Mouse (Mus musculus) hindbrain, embryonic 13.5 days (tissue): Measurements from ENCODE around the gene Mettl7b. TPM values are rescaled to one million over a fixed set of nuclear protein-coding genes. Genes with fewer than 3 reads are reported as not detected.

Experiments
- ATAC-seq: fragments of 200-750 bp; cut with Nextera tagmentation; 2 replicates; pipeline ENCODE4 v1.8.0; 2017; ENCODE audit warnings: moderate TSS enrichment; ENCODE audit not compliant: low FRiP score
- H3K27ac ChIP-seq: fragments of 300-500 bp; sonication (generic); 2 replicates; pipeline ENCODE4 v1.5.1; 2015; ENCODE audit warnings: inconsistent platforms, mild to moderate bottlenecking, moderate library complexity
- H3K27me3 ChIP-seq: fragments of 300-500 bp; sonication (generic); 2 replicates; pipeline ENCODE4 v1.6.1; 2015; ENCODE audit warnings: mild to moderate bottlenecking, inconsistent platforms
- H3K36me3 ChIP-seq: fragments of 300-500 bp; sonication (generic); 2 replicates; pipeline ENCODE4 v1.6.1; 2015; ENCODE audit warnings: mild to moderate bottlenecking, inconsistent platforms
- H3K4me1 ChIP-seq: fragments of 300-500 bp; sonication (generic); replicated peaks from 2 replicates; pipeline ENCODE4 v1.6.1; 2015; ENCODE audit warnings: inconsistent platforms
- H3K4me2 ChIP-seq: fragments of 300-500 bp; sonication (generic); 2 replicates; pipeline ENCODE4 v1.6.1; 2015; ENCODE audit warnings: inconsistent platforms, mild to moderate bottlenecking, moderate library complexity
- H3K4me3 ChIP-seq: fragments of 300-500 bp; sonication (generic); 2 replicates; pipeline ENCODE4 v1.5.1; 2015; ENCODE audit warnings: mild to moderate bottlenecking, inconsistent platforms
- H3K9ac ChIP-seq: fragments of 300-500 bp; sonication (generic); 2 replicates; pipeline ENCODE4 v1.6.1; 2015; ENCODE audit warnings: mild to moderate bottlenecking, inconsistent platforms
- H3K9me3 ChIP-seq: fragments of 300-500 bp; sonication (generic); 2 replicates; pipeline ENCODE4 v1.6.1; 2016; ENCODE audit warnings: inconsistent platforms
- WGBS: fragments of 180-500 bp; shearing (Covaris S2); methylation state at CpG from one replicate; pipeline ENCODE4 v1.1.7; 2015; 5-methylcytosine and 5-hydroxymethylcytosine counted together
- polyA plus RNA-seq: library from polyadenylated mRNA; unstranded; fragments of >200 nt; fragmentation: Nextera tagmentation; extraction: Ambion mirVana; gene quantifications from 2 replicates; pipeline ENCODE4 v1.2.1, GENCODE M21; 2015

Gene Mettl7b
- polyA plus RNA-seq, 1 experiment from 2014 or later, result not detected

DNA sequence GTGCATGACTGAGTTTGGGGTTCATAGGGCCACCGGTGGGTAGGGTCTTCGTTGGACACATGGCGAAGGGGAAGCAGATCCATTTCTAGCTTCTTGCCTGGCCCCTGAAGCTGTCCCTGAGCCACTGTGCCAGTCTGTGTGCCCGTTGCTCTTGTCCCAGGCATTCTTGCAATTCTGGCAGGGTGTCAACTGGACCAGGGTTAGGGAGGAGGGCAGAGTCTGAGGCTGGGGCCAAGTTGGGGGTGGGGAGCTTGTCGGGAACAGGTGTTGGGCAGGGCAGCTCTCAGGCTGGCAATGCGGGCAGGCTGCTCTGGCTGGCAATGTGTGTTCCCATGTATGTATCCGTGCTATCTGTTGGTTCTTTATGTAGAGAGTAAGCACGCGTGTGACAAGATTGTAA lies 22.3 kb downstream of the Mettl7b start:
- Histone ChIP-seq H3K36me3 (no peaks in the 10 kb centered on the region), H3K4me3 (no peak overlapping the region), H3K27ac (no peak overlapping the region), H3K27me3 (peaks cover 34% of the 10 kb centered on the region), H3K4me2 (no peak overlapping the region), H3K4me1 (peaks cover 12% of the 10 kb centered on the region), H3K9ac (no peak overlapping the region), H3K9me3 (no peaks in the 10 kb centered on the region)
- no peak for ATAC-seq
- WGBS, result 87% methylated on average over 9 of the region's 9 CpGs

DNA sequence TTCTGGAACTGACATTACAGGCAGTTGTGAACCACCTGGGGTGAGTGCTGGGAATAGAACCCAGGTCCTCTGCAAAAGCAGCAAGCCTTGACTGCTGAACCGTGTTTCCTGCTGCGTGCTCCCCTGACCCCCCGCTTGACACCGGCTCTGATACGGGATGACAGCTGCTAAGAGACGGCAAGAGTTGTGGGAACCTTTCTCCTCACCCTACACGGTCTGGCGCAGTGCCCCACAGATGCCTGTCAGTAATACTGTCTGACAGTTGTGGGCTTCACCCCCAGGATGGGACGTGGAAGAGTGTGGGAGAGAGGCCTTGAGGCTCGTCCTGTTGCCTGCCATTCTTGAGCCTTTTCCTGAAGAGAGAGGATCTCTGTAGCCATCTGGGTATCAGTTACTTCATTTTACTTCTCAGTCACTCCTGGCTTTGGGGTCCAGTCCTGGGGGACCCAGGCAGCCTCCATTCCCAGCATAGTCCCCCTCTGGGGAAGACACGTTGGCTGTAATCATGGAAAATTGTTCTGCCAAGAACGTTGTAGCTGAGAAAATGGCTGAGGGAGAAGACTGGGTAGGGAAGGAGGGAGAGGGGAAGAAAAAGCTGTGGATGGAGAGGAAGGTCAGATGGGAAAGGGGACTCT lies 22.9 kb downstream of the Mettl7b start:
- Histone ChIP-seq H3K4me2 (no peak overlapping the region), H3K4me3 (no peak overlapping the region), H3K9me3 (no peaks in the 10 kb centered on the region), H3K27me3 (peaks cover 40% of the 10 kb centered on the region), H3K27ac (no peak overlapping the region), H3K4me1 (peaks cover 16% of the 10 kb centered on the region), H3K36me3 (no peaks in the 10 kb centered on the region), H3K9ac (no peak overlapping the region)
- WGBS, result 79% methylated on average over 12 of the region's 12 CpGs
- ATAC-seq, result no peak

DNA sequence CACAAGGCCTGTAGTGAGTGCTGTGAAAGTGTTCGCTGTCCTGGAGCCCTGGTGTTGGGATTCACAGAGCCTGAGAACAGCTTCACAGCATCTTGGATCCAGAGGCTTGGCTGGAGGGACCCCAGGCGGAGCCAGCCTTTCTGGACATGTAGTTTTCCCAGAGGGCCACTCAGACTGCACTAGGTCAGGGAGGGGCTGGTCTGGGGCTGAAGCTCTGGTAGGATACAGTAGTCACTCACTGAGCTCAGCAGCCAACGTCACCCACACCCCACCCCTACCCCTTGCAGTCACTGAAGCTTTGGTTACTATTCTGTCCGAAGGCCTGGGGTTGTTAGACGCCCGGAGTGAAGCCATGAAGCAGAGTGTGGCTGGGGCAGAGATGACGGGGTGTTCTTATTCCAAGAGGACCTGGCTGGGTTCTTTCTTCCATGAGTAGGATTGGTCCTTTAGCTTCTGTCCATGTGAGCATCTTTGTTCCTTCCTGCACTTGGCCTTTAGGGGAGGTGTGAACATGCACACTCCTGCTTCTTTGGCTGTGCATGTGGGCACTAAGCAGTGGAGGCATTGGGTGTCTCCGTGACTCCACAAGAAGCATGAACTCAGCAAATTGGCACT lies 24.9 kb downstream of the Mettl7b start:
- Histone ChIP-seq H3K4me3 (no peak overlapping the region), H3K4me2 (peak overlapping the region; percentile 22), H3K9ac (no peak overlapping the region), H3K9me3 (no peaks in the 10 kb centered on the region), H3K27ac (no peak overlapping the region), H3K27me3 (peaks cover 59% of the 10 kb centered on the region), H3K36me3 (no peaks in the 10 kb centered on the region), H3K4me1 (peaks cover 16% of the 10 kb centered on the region)
- no peak for ATAC-seq
- WGBS, result 71% methylated on average over 8 of the region's 8 CpGs

DNA sequence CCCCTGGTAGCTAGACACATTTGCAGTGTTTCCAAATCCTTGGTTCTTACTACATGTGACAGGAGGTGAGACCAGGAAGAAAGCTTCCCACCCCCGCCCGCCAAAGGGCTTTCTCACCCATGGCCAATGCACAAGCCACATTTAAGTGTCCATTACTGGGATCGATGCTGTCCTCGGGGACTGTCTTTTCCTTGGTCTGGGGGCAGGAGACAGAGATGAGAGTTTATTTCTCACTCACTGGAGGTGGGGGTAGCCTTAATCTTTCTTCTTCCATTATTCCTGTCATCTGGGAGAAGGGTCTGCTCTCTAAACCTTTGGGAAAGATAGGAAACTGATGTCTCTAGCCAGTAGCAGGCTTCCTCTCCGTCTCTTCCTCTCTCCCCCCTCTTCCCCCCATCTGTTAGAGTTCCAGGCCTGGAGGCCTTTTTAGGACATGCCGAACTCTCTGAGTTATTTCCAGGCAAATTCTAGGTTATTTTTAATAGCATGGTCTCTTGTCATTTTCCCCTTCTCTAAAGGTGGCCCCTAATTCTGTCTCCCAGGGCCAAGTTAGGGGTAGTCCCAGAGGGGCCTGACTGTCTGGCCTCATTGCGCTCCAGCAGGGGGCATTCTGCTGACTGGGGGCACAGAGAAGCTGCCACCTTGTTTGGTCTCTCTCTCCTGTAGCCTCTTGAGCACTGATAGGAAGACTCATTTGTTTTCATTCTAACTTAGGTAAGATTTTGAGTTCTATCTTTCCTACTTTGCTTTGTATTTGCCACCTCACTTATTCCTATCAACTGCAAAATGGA lies 25.6 kb downstream of the Mettl7b start:
- H3K27ac ChIP-seq, result no peak overlapping the region
- H3K9ac ChIP-seq, result no peak overlapping the region
- no peak for ATAC-seq
- H3K4me2 ChIP-seq, result peak overlapping the region; percentile 78; the same call in 1 of the 2 replicates
- peaks cover 16% of the 10 kb centered on the region for H3K4me1 ChIP-seq
- 66% methylated on average over 7 of the region's 7 CpGs for WGBS
- no peaks in the 10 kb centered on the region for H3K36me3 ChIP-seq
- H3K4me3 ChIP-seq, result peak overlapping the region; percentile 47; the same call in 1 of the 2 replicates
- H3K27me3 ChIP-seq, result peaks cover 66% of the 10 kb centered on the region
- no peaks in the 10 kb centered on the region for H3K9me3 ChIP-seq

DNA sequence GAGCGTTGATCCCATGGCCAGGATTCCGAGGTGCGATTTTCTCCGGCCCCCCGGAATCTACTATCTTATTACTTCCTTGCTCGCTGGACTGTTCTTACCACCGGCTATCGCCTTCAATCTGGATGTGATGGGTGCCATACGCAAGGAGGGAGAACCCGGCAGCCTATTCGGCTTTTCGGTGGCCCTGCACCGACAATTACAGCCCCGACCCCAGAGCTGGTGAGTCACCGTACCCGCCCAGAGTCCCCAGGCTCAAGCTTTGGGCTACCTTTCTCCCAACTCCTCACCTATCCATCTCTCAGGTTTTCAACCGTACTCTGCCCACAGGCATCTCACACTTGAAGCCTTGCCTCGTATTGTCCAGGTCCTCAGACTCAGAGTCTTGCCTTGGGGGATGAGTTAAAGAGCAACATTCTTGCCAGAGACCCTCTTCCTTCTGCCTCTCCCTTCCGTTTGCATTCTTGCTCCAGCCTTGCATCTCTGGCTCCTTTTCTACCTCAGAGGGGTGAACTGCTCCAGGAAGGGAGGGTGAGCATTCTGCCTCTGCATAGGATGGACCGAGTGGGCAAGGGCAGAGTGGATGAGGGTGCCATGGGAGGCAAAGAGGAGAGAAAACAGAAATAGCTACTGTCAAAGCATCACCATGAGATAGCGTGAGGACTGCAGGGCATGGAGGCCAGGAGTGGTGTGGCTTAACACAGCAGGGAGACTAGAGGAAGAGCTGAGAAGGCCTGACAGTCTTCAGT lies 26.6 kb downstream of the Mettl7b start:
- Histone ChIP-seq H3K4me1 (peaks cover 16% of the 10 kb centered on the region), H3K27ac (peak overlapping the region; percentile 9; the same call in 1 of the 2 replicates), H3K4me3 (peak overlapping the region; percentile 47), H3K36me3 (no peaks in the 10 kb centered on the region), H3K27me3 (peaks cover 74% of the 10 kb centered on the region), H3K4me2 (peak overlapping the region; percentile 78), H3K9me3 (no peaks in the 10 kb centered on the region), H3K9ac (peak overlapping the region; percentile 64)
- 0 out of 2 replicates have a peak, but pooled peaks have one; percentile 7 for ATAC-seq
- 3% methylated on average over 21 of the region's 21 CpGs for WGBS

DNA sequence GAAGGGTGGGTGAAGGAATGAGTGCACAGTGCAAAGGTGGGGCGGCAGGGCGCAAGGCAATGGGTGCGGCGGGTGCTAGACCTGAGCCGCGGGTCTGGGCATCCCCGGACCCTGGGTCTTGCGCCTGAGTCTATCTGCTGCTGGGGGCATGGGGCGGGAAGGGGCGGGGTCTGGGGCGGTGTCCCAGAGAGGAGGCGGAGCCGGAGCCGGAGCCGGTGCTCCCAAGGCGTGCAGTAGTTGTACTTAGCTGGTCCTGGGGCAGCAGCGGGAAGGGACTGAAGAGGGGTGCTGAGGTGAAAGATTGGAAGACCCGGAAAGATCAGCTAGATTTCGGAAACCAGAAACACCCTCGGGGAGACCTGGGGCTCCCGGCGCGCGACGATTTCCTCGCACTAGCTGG lies 27.2 kb downstream of the Mettl7b start, which contains the start of gene Itga7:
Gene Itga7 (plus strand): TSS at position 245 of the 400 bp plus-strand sequence.
- peaks cover 19% of the 10 kb centered on the region for H3K4me1 ChIP-seq
- H3K9ac ChIP-seq, result peak within 1 kb of the TSS; percentile 64
- peak within 1 kb of the TSS; percentile 78 for H3K4me2 ChIP-seq
- H3K4me3 ChIP-seq, result peak within 1 kb of the TSS; percentile 47
- WGBS, result 1% methylated on average over 25 of the region's 26 CpGs
- H3K27ac ChIP-seq, result peak within 1 kb of the TSS; percentile 9; the same call in 1 of the 2 replicates
- no peaks in the 10 kb centered on the region for H3K36me3 ChIP-seq
- peak; percentile 55 for ATAC-seq
- H3K27me3 ChIP-seq, result peaks cover 80% of the 10 kb centered on the region
- H3K9me3 ChIP-seq, result no peaks in the 10 kb centered on the region

DNA sequence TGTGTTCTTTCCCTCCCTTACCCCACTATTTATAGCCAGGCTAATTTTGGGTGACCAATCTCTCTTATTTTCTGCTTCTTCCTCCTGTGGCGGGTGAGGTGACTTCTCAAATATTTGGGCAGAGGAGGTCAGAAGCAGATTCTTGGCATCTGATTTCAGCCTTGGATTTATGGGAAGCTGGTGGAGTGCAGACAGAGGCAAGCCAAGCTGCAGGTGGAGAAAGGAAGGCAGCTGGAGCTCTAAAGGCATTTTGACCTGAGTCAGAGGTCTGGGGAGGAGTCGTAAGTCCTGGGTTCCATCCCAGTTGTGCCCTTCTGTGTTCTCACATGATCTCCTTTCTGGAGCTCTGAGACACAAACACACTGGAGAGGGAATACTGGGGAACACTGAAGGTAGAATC lies 29.3 kb downstream of the Mettl7b start:
- H3K27ac ChIP-seq, result no peak overlapping the region
- no peaks in the 10 kb centered on the region for H3K36me3 ChIP-seq
- no peak overlapping the region for H3K9ac ChIP-seq
- no peak overlapping the region for H3K4me3 ChIP-seq
- ATAC-seq, result no peak
- H3K4me2 ChIP-seq, result no peak overlapping the region
- H3K9me3 ChIP-seq, result no peaks in the 10 kb centered on the region
- WGBS, result 98% methylated on average over 2 of the region's 2 CpGs
- peaks cover 24% of the 10 kb centered on the region for H3K4me1 ChIP-seq
- peaks cover 94% of the 10 kb centered on the region for H3K27me3 ChIP-seq

DNA sequence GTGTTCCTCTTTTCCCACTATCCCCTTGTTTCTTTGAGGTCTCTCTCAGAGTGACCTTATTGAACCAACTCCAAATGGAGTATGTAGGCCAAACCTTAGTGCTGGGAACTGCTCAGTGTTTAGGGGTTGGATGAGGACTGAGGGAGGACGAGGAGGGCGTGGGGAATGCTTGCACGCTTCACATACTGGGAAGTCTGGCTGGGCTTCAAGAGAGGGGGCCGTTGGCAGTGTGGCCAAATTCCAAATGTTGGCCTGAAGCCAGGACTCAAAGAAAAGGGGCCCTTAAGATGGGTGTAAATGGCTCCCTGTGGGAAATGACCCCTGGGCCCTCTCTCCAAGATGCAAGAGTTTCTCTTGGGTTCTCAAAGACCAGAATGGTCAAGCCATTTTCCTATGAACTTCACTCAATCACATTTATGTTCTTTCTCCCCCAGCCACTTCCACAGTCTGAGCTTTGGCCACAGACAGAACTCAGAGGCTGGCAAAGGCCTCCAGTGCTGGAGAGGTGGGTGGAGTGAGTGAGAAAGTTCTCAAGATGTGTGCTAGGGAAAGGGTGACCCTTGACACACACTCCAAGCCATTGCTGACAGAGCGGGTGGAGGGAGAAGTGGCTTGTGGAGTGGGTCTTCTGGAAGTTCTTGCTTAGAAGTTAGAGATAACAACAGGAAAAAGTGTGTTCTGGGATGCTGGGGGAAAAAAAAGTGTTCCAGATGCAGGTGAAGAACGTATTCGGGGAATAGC lies 31.0 kb downstream of the Mettl7b start:
- peaks cover 24% of the 10 kb centered on the region for H3K4me1 ChIP-seq
- WGBS, result 61% methylated on average over 7 of the region's 7 CpGs
- H3K27me3 ChIP-seq, result peaks cover 79% of the 10 kb centered on the region
- no peak overlapping the region for H3K9ac ChIP-seq
- H3K36me3 ChIP-seq, result no peaks in the 10 kb centered on the region
- no peak overlapping the region for H3K4me2 ChIP-seq
- no peaks in the 10 kb centered on the region for H3K9me3 ChIP-seq
- H3K4me3 ChIP-seq, result no peak overlapping the region
- peak; percentile 46; the same call in 1 of the 2 replicates for ATAC-seq
- no peak overlapping the region for H3K27ac ChIP-seq

DNA sequence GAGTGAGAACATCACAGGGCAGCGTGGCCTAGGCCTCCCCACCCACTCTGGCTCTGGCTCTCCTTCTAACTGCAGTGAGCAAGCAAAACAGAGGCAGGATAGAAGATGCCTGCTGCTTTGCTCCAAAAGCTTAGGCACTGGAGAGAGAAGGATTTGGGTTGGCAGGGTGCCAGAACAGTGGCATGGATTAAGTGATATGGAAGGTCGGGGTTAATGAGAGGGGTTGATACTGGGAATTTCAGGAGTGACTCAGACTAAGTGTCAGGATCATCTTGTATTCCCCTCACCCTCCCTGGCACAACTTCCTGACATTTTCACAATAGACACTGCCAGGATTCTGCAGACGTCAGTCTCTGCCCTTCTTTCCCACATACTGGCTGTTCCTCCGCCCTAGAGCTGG lies 32.4 kb downstream of the Mettl7b start:
- WGBS, result 27% methylated on average over 4 of the region's 4 CpGs
- no peak overlapping the region for H3K4me3 ChIP-seq
- H3K4me2 ChIP-seq, result no peak overlapping the region
- H3K9me3 ChIP-seq, result no peaks in the 10 kb centered on the region
- H3K27ac ChIP-seq, result no peak overlapping the region
- no peaks in the 10 kb centered on the region for H3K36me3 ChIP-seq
- H3K9ac ChIP-seq, result no peak overlapping the region
- peak; percentile 14; the same call in 1 of the 2 replicates for ATAC-seq
- peaks cover 65% of the 10 kb centered on the region for H3K27me3 ChIP-seq
- peaks cover 21% of the 10 kb centered on the region for H3K4me1 ChIP-seq

DNA sequence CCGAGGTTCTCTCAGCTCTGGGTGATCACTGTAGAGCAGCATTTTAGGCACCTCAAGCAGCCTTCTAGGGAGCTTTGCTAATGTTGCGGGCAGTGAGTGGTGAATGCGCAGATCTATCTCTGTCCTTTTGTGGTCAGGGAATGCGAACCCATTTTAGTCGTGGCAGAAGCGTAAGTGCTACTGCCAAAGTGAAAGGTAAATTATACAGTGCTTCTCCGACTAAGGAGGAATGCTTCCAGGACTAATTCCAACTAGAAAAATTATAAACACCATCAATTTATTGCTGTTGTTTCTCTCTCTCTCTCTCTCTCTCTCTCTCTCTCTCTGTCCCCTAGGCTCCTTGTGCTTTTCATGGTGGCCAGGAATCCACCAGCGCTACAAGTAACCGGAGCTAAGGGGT lies 36.9 kb downstream of the Mettl7b start, which contains the start of gene Bloc1s1:
Gene Bloc1s1 (minus strand): TSS at position 101 of the 400 bp plus-strand sequence.
- Histone ChIP-seq H3K9me3 (no peaks in the 10 kb centered on the region), H3K27ac (peak within 1 kb of the TSS; percentile 95), H3K4me1 (peaks cover 56% of the 10 kb centered on the region), H3K27me3 (peaks cover 23% of the 10 kb centered on the region), H3K4me3 (peak within 1 kb of the TSS; percentile 84), H3K9ac (peak within 1 kb of the TSS; percentile 91), H3K36me3 (peaks cover 5% of the 10 kb centered on the region), H3K4me2 (peak within 1 kb of the TSS; percentile 71)
- WGBS, result 69% methylated on average over 9 of the region's 9 CpGs
- ATAC-seq, result no peak

DNA sequence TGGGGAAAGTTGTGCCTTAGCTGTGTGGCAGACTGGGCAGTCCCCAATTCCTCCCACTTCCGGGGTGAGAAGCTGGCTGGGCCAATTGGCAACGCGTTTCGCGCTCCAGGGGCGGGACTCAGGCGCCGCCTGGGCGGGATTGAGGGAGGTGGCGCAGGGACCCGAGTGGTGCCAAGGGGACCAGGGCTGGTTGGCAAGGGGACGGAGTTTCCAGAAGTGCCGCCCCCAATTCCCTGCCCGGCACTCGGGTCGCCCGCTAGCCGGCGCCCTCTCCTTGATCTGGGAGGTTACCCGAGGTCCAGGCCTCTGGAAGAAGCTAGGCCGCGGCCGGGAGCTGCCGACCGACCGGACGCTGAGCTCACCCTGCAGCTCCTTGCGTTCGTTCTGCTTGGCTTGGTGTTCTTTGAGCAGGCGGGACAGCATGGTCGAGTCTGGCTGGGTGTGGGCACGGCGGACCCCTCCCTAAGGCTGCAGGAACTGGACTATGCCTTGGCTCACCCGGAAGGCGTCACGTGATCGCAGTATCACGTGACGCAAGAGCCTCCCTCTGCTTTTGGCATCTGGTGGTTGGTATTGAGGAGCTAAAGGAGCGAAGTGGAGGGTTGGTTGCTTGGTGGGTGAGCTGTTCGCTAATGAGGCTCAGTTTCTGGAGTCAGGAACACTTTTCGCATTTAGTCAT lies 37.6 kb downstream of the Mettl7b start:
- Histone ChIP-seq H3K4me1 (peaks cover 57% of the 10 kb centered on the region), H3K9me3 (no peaks in the 10 kb centered on the region), H3K27me3 (peaks cover 15% of the 10 kb centered on the region), H3K4me2 (peak overlapping the region; percentile 71), H3K9ac (peak overlapping the region; percentile 91), H3K27ac (peak overlapping the region; percentile 95), H3K4me3 (peak overlapping the region; percentile 84), H3K36me3 (peaks cover 12% of the 10 kb centered on the region)
- peak; percentile 96 for ATAC-seq
- WGBS, result under 1% methylated on average over 42 of the region's 42 CpGs
